Mouse (Mus musculus): ENCODE data around the gene Robo2. TPM values are rescaled to one million over a fixed set of nuclear protein-coding genes. Genes with fewer than 3 reads are reported as not detected.

Robo2 gene
- total and polyA plus RNA-seq, 2 experiments from 2014 or later, result 1.7 to 10.6 TPM

GRCm38 (mm10) chr16:74182509-74183113 lies 229.0 kb downstream of the Robo2 start:
- 50% methylated on average over 3 of the region's 3 CpGs for WGBS
- Histone ChIP-seq H3K4me1 (ENCODE audit: control insufficient read depth, insufficient read depth) (no peaks in the 10 kb centered on the region), H3K27ac (ENCODE audit: low read depth) (no peak overlapping the region), H3K4me2 (ENCODE audit: low read depth, low read length) (no peak overlapping the region), H3K36me3 (replicated peaks; ENCODE audit: control insufficient read depth, insufficient read depth, low read length) (no peaks in the 10 kb centered on the region), H3K4me3 (ENCODE audit: low read depth, low read length) (no peak overlapping the region), H3K9me3 (replicated peaks; ENCODE audit: control insufficient read depth, low read length) (no peaks in the 10 kb centered on the region), H3K27me3 (ENCODE audit: control insufficient read depth, insufficient read depth, low read length) (no peaks in the 10 kb centered on the region), H3K9ac (replicated peaks; ENCODE audit: low read depth, low read length) (no peak overlapping the region)
- ATAC-seq (ENCODE audit: insufficient read depth, low read depth) (no peak), DNase-seq (ENCODE audit: low spot score) (no peak)
- no peak for TF ChIP-seq EP300 (IDR thresholded peaks at IDR 0.05; ENCODE audit: low read depth)
- no peak for TF ChIP-seq CTCF (IDR thresholded peaks at IDR 0.05; ENCODE audit: low read depth)

- H3K9me3 ChIP-seq (replicated peaks; ENCODE audit: control insufficient read depth, low read length), result no peaks in the 10 kb centered on the region
- TF ChIP-seq CTCF (IDR thresholded peaks at IDR 0.05; ENCODE audit: low read depth) (no peak), EP300 (IDR thresholded peaks at IDR 0.05; ENCODE audit: low read depth) (no peak)
- ATAC-seq (ENCODE audit: insufficient read depth, low read depth) (no peak), DNase-seq (ENCODE audit: low spot score) (no peak)
- H3K4me1 ChIP-seq (ENCODE audit: control insufficient read depth, insufficient read depth), result no peaks in the 10 kb centered on the region
- no peak overlapping the region for H3K9ac ChIP-seq (replicated peaks; ENCODE audit: low read depth, low read length)
- WGBS, result 66% methylated on average over 3 of the region's 3 CpGs
- H3K36me3 ChIP-seq (replicated peaks; ENCODE audit: control insufficient read depth, insufficient read depth, low read length), result no peaks in the 10 kb centered on the region
- H3K27me3 ChIP-seq (ENCODE audit: control insufficient read depth, insufficient read depth, low read length), result no peaks in the 10 kb centered on the region
- no peak overlapping the region for H3K4me2 ChIP-seq (ENCODE audit: low read depth, low read length)
- no peak overlapping the region for H3K4me3 ChIP-seq (ENCODE audit: low read depth, low read length)
- no peak overlapping the region for H3K27ac ChIP-seq (ENCODE audit: low read depth)
These were observed 239.0 kb downstream of the Robo2 start for GRCm38 (mm10) chr16:74172673-74173072.

GRCm38 (mm10) chr16:74169642-74170041 lies 242.0 kb downstream of the Robo2 start:
- Histone ChIP-seq H3K4me1 (ENCODE audit: control insufficient read depth, insufficient read depth) (no peaks in the 10 kb centered on the region), H3K27me3 (ENCODE audit: control insufficient read depth, insufficient read depth, low read length) (no peaks in the 10 kb centered on the region), H3K9me3 (replicated peaks; ENCODE audit: control insufficient read depth, low read length) (no peaks in the 10 kb centered on the region), H3K9ac (replicated peaks; ENCODE audit: low read depth, low read length) (no peak overlapping the region), H3K36me3 (replicated peaks; ENCODE audit: control insufficient read depth, insufficient read depth, low read length) (no peaks in the 10 kb centered on the region), H3K4me3 (ENCODE audit: low read depth, low read length) (no peak overlapping the region), H3K27ac (ENCODE audit: low read depth) (no peak overlapping the region), H3K4me2 (ENCODE audit: low read depth, low read length) (no peak overlapping the region)
- WGBS, result 93% methylated on average over 4 of the region's 4 CpGs
- ATAC-seq (ENCODE audit: insufficient read depth, low read depth) (no peak), DNase-seq (ENCODE audit: low spot score) (no peak)
- TF ChIP-seq CTCF (IDR thresholded peaks at IDR 0.05; ENCODE audit: low read depth) (no peak), EP300 (IDR thresholded peaks at IDR 0.05; ENCODE audit: low read depth) (no peak)

- no peak for ATAC-seq (ENCODE audit: insufficient read depth, low read depth)
- Histone ChIP-seq H3K4me1 (ENCODE audit: control insufficient read depth, insufficient read depth) (no peaks in the 10 kb centered on the region), H3K36me3 (replicated peaks; ENCODE audit: control insufficient read depth, insufficient read depth, low read length) (no peaks in the 10 kb centered on the region), H3K27ac (ENCODE audit: low read depth) (no peak overlapping the region), H3K27me3 (ENCODE audit: control insufficient read depth, insufficient read depth, low read length) (no peaks in the 10 kb centered on the region), H3K4me2 (ENCODE audit: low read depth, low read length) (no peak overlapping the region), H3K9me3 (replicated peaks; ENCODE audit: control insufficient read depth, low read length) (no peaks in the 10 kb centered on the region), H3K4me3 (ENCODE audit: low read depth, low read length) (no peak overlapping the region), H3K9ac (replicated peaks; ENCODE audit: low read depth, low read length) (no peak overlapping the region)
- WGBS, result 78% methylated on average over 7 of the region's 7 CpGs
- no peak for TF ChIP-seq CTCF (IDR thresholded peaks at IDR 0.05; ENCODE audit: low read depth)
- TF ChIP-seq EP300 (IDR thresholded peaks at IDR 0.05; ENCODE audit: low read depth), result no peak
- DNase-seq (ENCODE audit: low spot score), result no peak
These were observed 242.5 kb downstream of the Robo2 start for GRCm38 (mm10) chr16:74169121-74169520.

- Histone ChIP-seq H3K27ac (ENCODE audit: low read depth) (no peak overlapping the region), H3K36me3 (replicated peaks; ENCODE audit: control insufficient read depth, insufficient read depth, low read length) (no peaks in the 10 kb centered on the region), H3K4me2 (ENCODE audit: low read depth, low read length) (no peak overlapping the region), H3K27me3 (ENCODE audit: control insufficient read depth, insufficient read depth, low read length) (no peaks in the 10 kb centered on the region), H3K9me3 (replicated peaks; ENCODE audit: control insufficient read depth, low read length) (no peaks in the 10 kb centered on the region), H3K4me1 (ENCODE audit: control insufficient read depth, insufficient read depth) (no peaks in the 10 kb centered on the region), H3K4me3 (ENCODE audit: low read depth, low read length) (no peak overlapping the region), H3K9ac (replicated peaks; ENCODE audit: low read depth, low read length) (no peak overlapping the region)
- ATAC-seq (ENCODE audit: insufficient read depth, low read depth) (no peak), DNase-seq (ENCODE audit: low spot score) (no peak)
- TF ChIP-seq EP300 (IDR thresholded peaks at IDR 0.05; ENCODE audit: low read depth) (no peak), CTCF (IDR thresholded peaks at IDR 0.05; ENCODE audit: low read depth) (no peak)
These were observed 243.8 kb downstream of the Robo2 start for GRCm38 (mm10) chr16:74167832-74168231.

- ATAC-seq (ENCODE audit: insufficient read depth, low read depth) (no peak), DNase-seq (ENCODE audit: low spot score) (no peak)
- WGBS, result 87% methylated on average over 4 of the region's 4 CpGs
- no peaks in the 10 kb centered on the region for H3K27me3 ChIP-seq (ENCODE audit: control insufficient read depth, insufficient read depth, low read length)
- H3K9ac ChIP-seq (replicated peaks; ENCODE audit: low read depth, low read length), result no peak overlapping the region
- no peak overlapping the region for H3K4me3 ChIP-seq (ENCODE audit: low read depth, low read length)
- no peaks in the 10 kb centered on the region for H3K4me1 ChIP-seq (ENCODE audit: control insufficient read depth, insufficient read depth)
- TF ChIP-seq CTCF (IDR thresholded peaks at IDR 0.05; ENCODE audit: low read depth) (no peak), EP300 (IDR thresholded peaks at IDR 0.05; ENCODE audit: low read depth) (no peak)
- H3K9me3 ChIP-seq (replicated peaks; ENCODE audit: control insufficient read depth, low read length), result no peaks in the 10 kb centered on the region
- no peaks in the 10 kb centered on the region for H3K36me3 ChIP-seq (replicated peaks; ENCODE audit: control insufficient read depth, insufficient read depth, low read length)
- no peak overlapping the region for H3K4me2 ChIP-seq (ENCODE audit: low read depth, low read length)
- H3K27ac ChIP-seq (ENCODE audit: low read depth), result no peak overlapping the region
These were observed 249.6 kb downstream of the Robo2 start for GRCm38 (mm10) chr16:74162041-74162440.

Data from heart, postnatal 0 days (tissue).